Mouse (Mus musculus): ENCODE results near the gene Ptprk.

DNA sequence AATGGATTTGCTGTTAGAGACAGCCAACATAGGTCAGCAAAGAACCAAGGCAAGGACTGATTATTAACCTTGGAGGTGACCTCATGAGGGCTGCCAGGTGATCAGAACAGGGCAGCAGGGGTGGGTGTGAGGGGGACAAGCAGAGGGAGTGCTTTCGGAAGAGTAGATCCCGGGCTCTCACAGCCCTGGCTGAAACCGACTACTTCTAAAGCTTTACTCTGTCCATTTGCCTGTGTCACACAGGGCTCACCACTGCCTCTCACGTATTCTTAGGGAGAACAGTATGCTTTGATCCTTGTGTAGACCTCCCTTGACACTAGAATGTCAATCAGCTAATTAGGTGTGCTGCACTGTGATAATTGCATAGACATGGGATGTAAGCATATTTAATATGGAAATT lies 63.8 kb downstream of the Ptprk start:
- TF ChIP-seq CTCF (IDR thresholded peaks at IDR 0.05; ENCODE audit: low read depth) (no peak), EP300 (IDR thresholded peaks at IDR 0.05; ENCODE audit: low read depth) (no peak)
